Mouse (Mus musculus) CH12.LX (cell line): ENCODE measurements around the gene Slc24a5.

Experiments used
- CHD1 ChIP-seq: IDR thresholded peaks from 2 replicates; pipeline ENCODE4 v1.6.1; 2012; ENCODE audit warnings: low read depth, low read length, improper control_type of control experiment, inconsistent platforms
- CTCF ChIP-seq, 2 experiments: IDR thresholded peaks in 1 of 2; conservative IDR thresholded peaks in 1 of 2; 2 replicates each; pipeline ENCODE4 v1.5.1; 2011 to 2012; ENCODE audit warnings: low read depth in 2 of 2, low read length in 2 of 2, improper control_type of control experiment in 1 of 2, inconsistent platforms in 1 of 2, mild to moderate bottlenecking in 1 of 2, moderate library complexity in 1 of 2
- ELF1 ChIP-seq: IDR thresholded peaks from 2 replicates; pipeline ENCODE4 v1.6.1; 2014; ENCODE audit warnings: low read depth, mild to moderate bottlenecking, inconsistent platforms, low read length, improper control_type of control experiment
- EP300 ChIP-seq: IDR thresholded peaks from 2 replicates; pipeline ENCODE4 v1.6.1; 2011; ENCODE audit warnings: low read length, improper control_type of control experiment
- ETS1 ChIP-seq: conservative IDR thresholded peaks from 2 replicates; pipeline ENCODE4 v1.6.1; 2012; ENCODE audit warnings: low read depth, mild to moderate bottlenecking, inconsistent platforms, low read length, improper control_type of control experiment, moderate library complexity
- JUND ChIP-seq: conservative IDR thresholded peaks from 2 replicates; pipeline ENCODE4 v1.6.1; 2011; ENCODE audit warnings: low read depth, low read length, improper control_type of control experiment
- MXI1 ChIP-seq: IDR thresholded peaks from 2 replicates; pipeline ENCODE4 v1.6.1; 2011; ENCODE audit warnings: mild to moderate bottlenecking, low read depth, low read length, improper control_type of control experiment
- POLR2A ChIP-seq: IDR thresholded peaks from 2 replicates; pipeline ENCODE4 v1.6.1; 2011; ENCODE audit warnings: low read depth, mild to moderate bottlenecking, improper control_type of control experiment, low read length
- TBP ChIP-seq: conservative IDR thresholded peaks from 2 replicates; pipeline ENCODE4 v1.6.1; 2011; ENCODE audit warnings: low read depth, low read length, improper control_type of control experiment
- USF1 ChIP-seq: IDR thresholded peaks from 2 replicates; pipeline ENCODE4 v1.6.1; 2014; ENCODE audit warnings: low read depth, mild to moderate bottlenecking, inconsistent platforms, low read length, improper control_type of control experiment

- no peak for TF ChIP-seq USF1
- TF ChIP-seq ETS1: no peak
- no peak for TF ChIP-seq CTCF (conservative IDR thresholded peaks at IDR 0.05 in 1 of 2, IDR thresholded peaks at IDR 0.05 in 1 of 2; ENCODE audit: low read depth in 2 of 2, low read length in 2 of 2)
- no peak for TF ChIP-seq CHD1
- TF ChIP-seq POLR2A: no peak
- no peak for TF ChIP-seq MXI1
- no peak for TF ChIP-seq EP300
- TF ChIP-seq ELF1: no peak
- TF ChIP-seq JUND: no peak
- no peak for TF ChIP-seq TBP
These were observed 5.0 kb upstream of the Slc24a5 start for GRCm38 (mm10) chr2:125062944-125063343.
